Mouse (Mus musculus) megakaryocyte, embryonic 14.5 days (primary cell): ENCODE measurements around the gene Nr1h4.

Experiments
- FLI1 ChIP-seq: IDR thresholded peaks from 2 replicates; pipeline ENCODE4 v1.6.1; 2012; ENCODE audit warnings: low read length, inconsistent platforms, mixed read lengths
- GATA1 ChIP-seq: IDR thresholded peaks from 3 replicates; pipeline ENCODE4 v1.6.1; 2012; ENCODE audit warnings: mixed read lengths, low read length, inconsistent platforms, borderline replicate concordance

DNA sequence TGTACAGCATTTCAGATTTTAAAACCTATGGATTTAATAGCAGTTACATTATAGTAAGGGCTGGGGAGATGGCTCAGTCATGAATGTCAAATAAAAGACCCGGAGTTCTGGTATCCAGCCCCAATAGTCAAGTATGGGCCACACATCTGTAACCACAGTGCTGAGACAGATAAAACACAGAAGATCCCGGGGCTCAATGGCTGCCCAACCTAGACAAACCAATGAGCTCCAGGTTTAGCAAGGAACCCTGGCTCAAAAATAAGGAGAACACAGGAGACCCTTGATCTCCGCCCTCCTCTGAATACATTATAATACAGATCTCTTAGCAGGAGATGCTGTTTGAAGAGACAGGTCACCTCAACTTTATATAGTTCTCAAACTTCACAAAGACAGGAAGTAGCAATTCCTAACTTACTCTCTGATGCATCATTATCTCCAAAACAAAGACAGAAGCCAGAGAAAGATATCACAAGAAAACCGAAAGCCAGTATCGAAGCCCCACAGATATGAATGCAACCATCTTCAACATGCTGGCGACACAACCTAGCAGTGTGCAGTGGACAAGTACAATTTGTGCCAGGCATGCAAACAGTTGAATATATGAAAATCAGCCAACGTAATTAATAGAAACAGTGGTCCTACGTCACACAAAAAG is 110.8 kb downstream of the Nr1h4 start:
- TF ChIP-seq GATA1 (no peak), FLI1 (no peak)
